13 mouse cellular contexts compared by ENCODE assay signal in genomic region chr11:118905656-118906055, GRCm38 (mm10). TPM values are rescaled to one million over a fixed set of nuclear protein-coding genes. Genes with fewer than 3 reads are reported as not detected.
DNase-seq lines count a peak whose midpoint lies in the region; ATAC-seq lines count a peak whose summit lies in the region.
"Had no signal": no experiment of that assay in that cellular context is flagged by ENCODE, and none has a peak within 500 bp of the region (broad histone marks: within the 10 kb centered on the region; RNA-seq: fewer than 3 reads in every experiment).

No protein-coding gene starts in this region.

- DNase-seq in frontal cortex, postnatal 10 days (ENCODE audit: low spot score in 2 of 2), result no peak
- DNase-seq in right cerebral cortex, adult 18-20 months, result peak; percentile 91
- no peak for DNase-seq in right cerebral cortex, postnatal 4 days
- no peak for DNase-seq in midbrain, embryonic 14.5 days
- no peak for DNase-seq in lung, postnatal 14 days
- no peak for DNase-seq in thymus, postnatal 10 days (ENCODE audit: low spot score in 2 of 2)
- no peak for DNase-seq in lung, postnatal 25 days (ENCODE audit: low spot score)

- no peaks in the 10 kb centered on the region; the same call in 1 of the 2 replicates for H3K27me3 ChIP-seq in midbrain, embryonic 14.5 days (ENCODE audit: control insufficient read depth, insufficient read depth, low read length)

- H3K9ac ChIP-seq in midbrain, embryonic 14.5 days (replicated peaks; ENCODE audit: low read length), result no peak overlapping the region; the same call in 1 of the 2 replicates
- H3K9ac ChIP-seq: heart, embryonic 12.5 days; liver, embryonic 15.5 days had no signal

- H3K9me3 ChIP-seq in midbrain, embryonic 14.5 days (ENCODE audit: control insufficient read depth, low read length), result no peaks in the 10 kb centered on the region
- H3K9me3 ChIP-seq: heart, embryonic 12.5 days; liver, embryonic 15.5 days had no signal

- peak overlapping the region; percentile 92 for H3K4me2 ChIP-seq in midbrain, embryonic 14.5 days (ENCODE audit: low read length)
- H3K4me2 ChIP-seq: heart, embryonic 12.5 days; liver, embryonic 15.5 days had no signal

- 62% methylated on average over 11 of the region's 11 CpGs for WGBS in midbrain, embryonic 14.5 days

- 0 out of 2 replicates have a peak overlapping the region, but pooled peaks have one; percentile 2 for H3K4me3 ChIP-seq in midbrain, embryonic 14.5 days (replicated peaks; ENCODE audit: low read depth, low read length)
- H3K4me3 ChIP-seq: heart, embryonic 12.5 days; liver, embryonic 15.5 days; megakaryocyte, embryonic 14.5 days had no signal

- H3K36me3 ChIP-seq in midbrain, embryonic 14.5 days (ENCODE audit: control insufficient read depth, insufficient read depth, low read length), result no peaks in the 10 kb centered on the region
- H3K36me3 ChIP-seq: heart, embryonic 12.5 days; liver, embryonic 15.5 days had no signal

- peaks cover 44% of the 10 kb centered on the region for H3K4me1 ChIP-seq in midbrain, embryonic 14.5 days (ENCODE audit: control insufficient read depth, insufficient read depth, low read length)
- H3K4me1 ChIP-seq: liver, embryonic 15.5 days; megakaryocyte, embryonic 14.5 days had no signal

- peak; percentile 53 for ATAC-seq in frontal cortex, adult (ENCODE audit: low TSS enrichment)
- ATAC-seq in midbrain, embryonic 14.5 days (ENCODE audit: low FRiP score, low TSS enrichment), result no peak
- ATAC-seq: intestine, embryonic 16.5 days had no signal

- peak overlapping the region; percentile 57 for H3K27ac ChIP-seq in midbrain, embryonic 14.5 days (replicated peaks; ENCODE audit: low read depth, low read length)
- H3K27ac ChIP-seq: liver, embryonic 15.5 days had no signal

RNA-seq across cellular contexts. Expression of gene Rbfox3, which starts 5.7 kb away (rescaled TPM):
- 31.7 and 41.9 TPM in 2 replicates for polyA plus RNA-seq in midbrain, embryonic 14.5 days (2014; fragmentation: Nextera tagmentation; extraction: Ambion mirVana)
- polyA plus RNA-seq: C2C12 had no signal
